Mouse (Mus musculus) yolk sac, embryonic 10.5 days (tissue): ENCODE measurements at regions not wholly inside any gene's neighbourhood (a gene's known extent, or its start where the extent isn't known, plus 50 kb on each side); places are given as distances from the start of the nearest gene placed in this dataset.
"Not testable (repeated sequence)": the region's sequence is repeated elsewhere in the genome, so short reads cannot be mapped to it uniquely, and the experiment has no call there.

Experiments used
- DNase-seq: peaks from one replicate; pipeline ENCODE4 v3.0.0-alpha.2; 2017; ENCODE audit warnings: low spot score

GRCm38 (mm10) chr5:25639187-25639586, 66.4 kb downstream of the Xrcc2 start:
- no peak for DNase-seq

GRCm38 (mm10) chr5:25638097-25638496, 67.5 kb downstream of the Xrcc2 start:
- no peak for DNase-seq

GRCm38 (mm10) chr5:25632861-25633535, 72.6 kb downstream of the Xrcc2 start:
- DNase-seq, result peak; percentile 68

GRCm38 (mm10) chr5:25629731-25630130, 75.9 kb downstream of the Xrcc2 start:
- no peak for DNase-seq

GRCm38 (mm10) chr5:25628504-25628903, 77.1 kb downstream of the Xrcc2 start:
- no peak for DNase-seq

GRCm38 (mm10) chr5:25627086-25627485, 78.5 kb downstream of the Xrcc2 start:
- no peak for DNase-seq

GRCm38 (mm10) chr5:25624029-25624428, 81.6 kb downstream of the Xrcc2 start:
- DNase-seq, result peak; percentile 24

- no peak for DNase-seq
These were observed 85.8 kb downstream of the Xrcc2 start for GRCm38 (mm10) chr5:25619872-25620271.

- not testable (repeated sequence) for DNase-seq
These were observed 86.3 kb downstream of the Xrcc2 start for GRCm38 (mm10) chr5:25619337-25619736.

- DNase-seq, result no peak
These were observed 91.0 kb downstream of the Xrcc2 start for GRCm38 (mm10) chr5:25614659-25615061.

GRCm38 (mm10) chr5:25613844-25614658, 91.6 kb downstream of the Xrcc2 start:
- DNase-seq, result no peak

- DNase-seq, result no peak
These were observed 93.5 kb downstream of the Xrcc2 start for GRCm38 (mm10) chr5:25612036-25612705.

GRCm38 (mm10) chr5:25609911-25610310, 94.0 kb downstream of the Cct8l1 start:
- no peak for DNase-seq

- peak; percentile 29 for DNase-seq
These were observed 86.3 kb downstream of the Cct8l1 start for GRCm38 (mm10) chr5:25602123-25602522.

- DNase-seq, result no peak
These were observed 83.5 kb downstream of the Cct8l1 start for GRCm38 (mm10) chr5:25599363-25599762.

GRCm38 (mm10) chr5:25597786-25598185, 81.9 kb downstream of the Cct8l1 start:
- no peak for DNase-seq

GRCm38 (mm10) chr5:25591709-25592108, 75.8 kb downstream of the Cct8l1 start:
- no peak for DNase-seq
